Mouse (Mus musculus) MEL (cell line): Measurements from ENCODE around the gene Matn1.

Experiments used
- MAFK ChIP-seq: IDR thresholded peaks from 2 replicates; pipeline ENCODE4 v1.6.1; 2011; ENCODE audit warnings: low read depth, mild to moderate bottlenecking, low read length, improper control_type of control experiment, borderline replicate concordance
- POLR2A ChIP-seq, 2 experiments: IDR thresholded peaks; 2 replicates each; pipeline ENCODE4 v1.6.1; 2011 to 2012; ENCODE audit warnings: low read length in 2 of 2, mild to moderate bottlenecking in 2 of 2, control low read depth in 1 of 2, improper control_type of control experiment in 1 of 2, low read depth in 1 of 2, moderate library complexity in 1 of 2; ENCODE audit not compliant: control insufficient read depth in 1 of 2, insufficient read depth in 1 of 2, poor library complexity in 1 of 2
- TAL1 ChIP-seq: IDR thresholded peaks from 2 replicates; pipeline ENCODE4 v1.6.1; 2012; ENCODE audit warnings: mild to moderate bottlenecking, inconsistent platforms, low read length, moderate library complexity, mixed read lengths
- TBP ChIP-seq: IDR thresholded peaks from 2 replicates; pipeline ENCODE4 v1.8.0; 2011; ENCODE audit warnings: low read depth, low read length, improper control_type of control experiment
- ZNF384 ChIP-seq: IDR thresholded peaks from 2 replicates; pipeline ENCODE4 v1.6.1; 2012; ENCODE audit warnings: low read depth, mild to moderate bottlenecking, inconsistent platforms, low read length, improper control_type of control experiment

DNA sequence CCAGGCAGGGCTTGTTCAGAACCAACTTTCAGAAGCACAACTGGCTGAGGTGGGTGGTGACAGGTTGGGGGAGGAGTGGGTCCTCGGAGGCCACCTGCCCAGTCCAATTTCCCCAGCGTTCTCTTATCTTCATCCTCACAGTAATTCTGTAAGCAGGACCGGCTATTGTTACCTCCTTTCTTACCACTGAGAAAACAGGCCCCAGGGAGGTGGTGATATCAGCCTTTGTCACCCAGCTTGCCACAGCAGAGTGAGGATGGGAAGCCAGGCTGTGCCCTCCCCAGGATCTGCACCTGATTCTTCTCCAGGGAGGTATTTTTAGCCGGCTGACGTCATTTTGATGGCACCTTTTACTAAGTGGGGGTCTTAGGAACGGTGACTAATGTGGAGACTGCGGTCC, 39.2 kb upstream of the Matn1 start:
- TF ChIP-seq ZNF384, result no peak
- TF ChIP-seq POLR2A (IDR thresholded peaks at IDR 0.05; ENCODE audit: control insufficient read depth in 1 of 2, insufficient read depth in 1 of 2, low read depth in 1 of 2, low read length in 2 of 2, poor library complexity in 1 of 2), result no peak
- peak; percentile 43; the same call in 1 of the 2 replicates for TF ChIP-seq TAL1
- no peak for TF ChIP-seq MAFK
- no peak for TF ChIP-seq TBP
